Comparison of ENCODE assay signal across 8 mouse cellular contexts in the genomic region with DNA sequence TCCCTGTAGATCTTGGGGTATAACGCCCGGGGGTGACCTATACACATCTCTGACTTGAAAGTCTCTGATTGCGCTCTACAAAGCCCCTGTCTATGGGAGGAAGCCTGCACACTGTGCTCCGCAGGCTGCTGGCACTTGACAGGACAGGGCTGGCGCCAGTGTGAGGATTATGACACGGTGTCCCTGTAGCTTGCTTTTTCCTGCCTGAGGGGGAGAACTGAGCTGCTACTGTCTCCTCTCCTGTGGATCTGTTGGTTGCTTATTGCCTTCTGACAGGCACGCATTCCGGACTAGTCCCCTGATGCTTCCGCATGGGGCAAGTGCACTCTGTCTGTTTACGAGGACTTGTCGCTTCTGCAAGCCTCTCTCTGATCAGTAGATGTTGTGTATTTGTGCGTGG. TPM values are rescaled to one million over a fixed set of nuclear protein-coding genes. Genes with fewer than 3 reads are reported as not detected.
A peak's percentile ranks its signal among the peaks of the same experiment; 100 is the strongest.
DNase-seq lines count a peak whose midpoint lies in the region; ATAC-seq and TF ChIP-seq lines count a peak whose summit lies in the region.

No protein-coding gene starts in this region.

- H3K27ac ChIP-seq in forebrain, postnatal 0 days (ENCODE audit: low read depth, low read length), result no peak overlapping the region
- H3K27ac ChIP-seq in midbrain, embryonic 15.5 days, result peak overlapping the region; percentile 3; the same call in 1 of the 2 replicates
- no peak overlapping the region for H3K27ac ChIP-seq in kidney, adult 2 months (ENCODE audit: insufficient read depth, low read depth, low read length)

- no peaks in the 10 kb centered on the region for H3K27me3 ChIP-seq in forebrain, postnatal 0 days (ENCODE audit: insufficient read depth, low read length)
- no peaks in the 10 kb centered on the region for H3K27me3 ChIP-seq in midbrain, embryonic 15.5 days (replicated peaks)
- no peaks in the 10 kb centered on the region for H3K27me3 ChIP-seq in kidney, adult 2 months (replicated peaks; ENCODE audit: control insufficient read depth, insufficient read depth, low read length)

- H3K4me1 ChIP-seq in forebrain, postnatal 0 days (ENCODE audit: insufficient read depth), result no peaks in the 10 kb centered on the region
- peaks cover 8% of the 10 kb centered on the region; the same call in 1 of the 2 replicates for H3K4me1 ChIP-seq in midbrain, embryonic 15.5 days
- H3K4me1 ChIP-seq in kidney, adult 2 months (ENCODE audit: control insufficient read depth, insufficient read depth, low read length), result no peaks in the 10 kb centered on the region

- TF ChIP-seq POLR2A in kidney, adult 2 months (IDR thresholded peaks at IDR 0.05; ENCODE audit: low read depth, low read length), result no peak

- no peak for TF ChIP-seq CTCF in forebrain, postnatal 0 days (IDR thresholded peaks at IDR 0.05; ENCODE audit: low read depth)
- no peak for TF ChIP-seq CTCF in kidney, adult 2 months (conservative IDR thresholded peaks at IDR 0.05; ENCODE audit: insufficient read depth, insufficient read length, low read depth, low read length)

- H3K9ac ChIP-seq in forebrain, postnatal 0 days, result no peak overlapping the region
- H3K9ac ChIP-seq in midbrain, embryonic 15.5 days, result no peak overlapping the region

- DNase-seq in frontal cortex, postnatal 10 days (ENCODE audit: low spot score in 2 of 2), result peak; percentile 32 to 42
- no peak for DNase-seq in frontal cortex, adult 2 months (ENCODE audit: extremely low spot score in 1 of 2, low spot score in 1 of 2)
- DNase-seq in cerebellum, adult 18-20 months, result peak; percentile 16 to 20
- DNase-seq in forebrain, postnatal 0 days, result peak; percentile 45
- DNase-seq in ovary, postnatal 10 days (ENCODE audit: low spot score), result no peak
- no peak for DNase-seq in c-Kit-positive CD71-positive TER-119-positive erythroid progenitor cells, embryonic 14.5 days (ENCODE audit: low spot score)
- DNase-seq in kidney, adult 2 months, result no peak

- no peaks in the 10 kb centered on the region for H3K36me3 ChIP-seq in forebrain, postnatal 0 days (ENCODE audit: insufficient read depth)
- H3K36me3 ChIP-seq in midbrain, embryonic 15.5 days (replicated peaks), result no peaks in the 10 kb centered on the region
- no peaks in the 10 kb centered on the region for H3K36me3 ChIP-seq in kidney, adult 2 months (ENCODE audit: control insufficient read depth, insufficient read depth, low read length)

- WGBS in forebrain, postnatal 0 days, result 28% methylated on average over 12 of the region's 12 CpGs
- WGBS in midbrain, embryonic 15.5 days, result 35% methylated on average over 12 of the region's 12 CpGs
- 57% methylated on average over 12 of the region's 12 CpGs for WGBS in kidney, adult 2 months

- H3K4me2 ChIP-seq in forebrain, postnatal 0 days (ENCODE audit: low read depth), result peak overlapping the region; percentile 31; the same call in 1 of the 2 replicates
- H3K4me2 ChIP-seq in midbrain, embryonic 15.5 days, result peak overlapping the region; percentile 29

- no peak overlapping the region for H3K4me3 ChIP-seq in forebrain, postnatal 0 days (ENCODE audit: low read depth, low read length)
- no peak overlapping the region for H3K4me3 ChIP-seq in midbrain, embryonic 15.5 days
- no peak overlapping the region for H3K4me3 ChIP-seq in kidney, adult 2 months (ENCODE audit: insufficient read depth, low read depth, low read length)

- no peaks in the 10 kb centered on the region for H3K9me3 ChIP-seq in forebrain, postnatal 0 days (ENCODE audit: low read length)
- no peaks in the 10 kb centered on the region for H3K9me3 ChIP-seq in midbrain, embryonic 15.5 days

- ATAC-seq in forebrain, postnatal 0 days, result peak; percentile 90
- peak; percentile 86 for ATAC-seq in midbrain, embryonic 15.5 days (replicated peaks)

RNA-seq across cellular contexts. Expression of gene Tjp1, which starts 49.5 kb away (rescaled TPM):
- polyA plus RNA-seq in frontal cortex, adult 2 months (2012; rRNA removed), result 59.8 and 60.7 TPM in 2 replicates
- 41.2 and 64.4 TPM in 2 replicates for total RNA-seq in forebrain, postnatal 0 days (2014; rRNA removed)
- 11.6 and 15.8 TPM in 2 replicates for polyA plus RNA-seq in forebrain, postnatal 0 days (2015; fragmentation: Nextera tagmentation; extraction: Ambion mirVana)
- polyA plus RNA-seq in midbrain, embryonic 15.5 days (2015; fragmentation: Nextera tagmentation; extraction: Ambion mirVana), result 31.3 and 33.9 TPM in 2 replicates
- 18.8 and 20.2 TPM in 2 replicates for polyA plus RNA-seq in kidney, adult 2 months (2012; rRNA removed)

Comparison
In these comparisons a context has a peak if more than half of its experiments do, and no peak if none do; other contexts are left out.
1. DNase-seq: peak in frontal cortex, postnatal 10 days (2 of 2), cerebellum, adult 18-20 months (2 of 2) and forebrain, postnatal 0 days (single experiment); none in frontal cortex, adult 2 months (0 of 2), ovary, postnatal 10 days (single experiment), c-Kit-positive CD71-positive TER-119-positive erythroid progenitor cells, embryonic 14.5 days (single experiment) and kidney, adult 2 months (single experiment).